13 mouse cellular contexts compared by ENCODE assay signal in the genomic region with DNA sequence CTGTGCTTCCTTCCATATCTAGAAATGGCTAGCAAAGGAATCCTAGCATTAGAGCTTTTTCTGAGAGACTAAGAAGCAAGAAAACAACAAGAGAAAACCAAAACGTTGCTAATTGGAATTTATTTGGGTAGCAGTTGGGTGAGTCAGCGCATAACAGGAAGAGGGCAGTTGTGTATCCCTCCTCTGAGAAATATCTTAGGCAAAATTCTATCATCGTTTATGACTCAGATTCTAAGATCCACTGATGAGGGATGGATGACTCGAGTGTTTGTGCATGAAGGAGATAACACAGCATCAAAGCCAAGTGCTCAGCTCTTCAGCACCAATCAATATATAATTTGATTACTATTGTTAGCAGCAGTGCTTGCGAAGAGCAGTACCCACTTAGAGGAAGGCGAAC.
"Had no signal": no experiment of that assay in that cellular context is flagged by ENCODE, and none has a peak within 500 bp of the region (broad histone marks: within the 10 kb centered on the region; RNA-seq: fewer than 3 reads in every experiment).

No protein-coding gene starts in this region.

- ATAC-seq: liver, embryonic 12.5 days had no signal

- H3K9me3 ChIP-seq: limb, embryonic 15.5 days; liver, embryonic 12.5 days; lung, embryonic 15.5 days; midbrain, embryonic 10.5 days; neural tube, embryonic 13.5 days had no signal

- H3K4me1 ChIP-seq: liver, embryonic 12.5 days; lung, embryonic 15.5 days; midbrain, embryonic 10.5 days had no signal

- H3K36me3 ChIP-seq: limb, embryonic 15.5 days; liver, embryonic 12.5 days; lung, embryonic 15.5 days; midbrain, embryonic 10.5 days; neural tube, embryonic 13.5 days had no signal

- H3K27me3 ChIP-seq: limb, embryonic 15.5 days; liver, embryonic 12.5 days; lung, embryonic 15.5 days; neural tube, embryonic 13.5 days had no signal

- DNase-seq: kidney, adult 18-20 months; kidney, postnatal 14 days; lung, postnatal 14 days; midbrain, embryonic 14.5 days; right cerebral cortex, postnatal 4 days; spleen, adult 18-20 months; thymus, adult 2 months; thymus, postnatal 36 days had no signal

- H3K4me3 ChIP-seq: limb, embryonic 15.5 days; liver, embryonic 12.5 days; lung, embryonic 15.5 days; midbrain, embryonic 10.5 days; neural tube, embryonic 13.5 days had no signal
